Mouse (Mus musculus): ENCODE results near the gene Smoc2.

DNA sequence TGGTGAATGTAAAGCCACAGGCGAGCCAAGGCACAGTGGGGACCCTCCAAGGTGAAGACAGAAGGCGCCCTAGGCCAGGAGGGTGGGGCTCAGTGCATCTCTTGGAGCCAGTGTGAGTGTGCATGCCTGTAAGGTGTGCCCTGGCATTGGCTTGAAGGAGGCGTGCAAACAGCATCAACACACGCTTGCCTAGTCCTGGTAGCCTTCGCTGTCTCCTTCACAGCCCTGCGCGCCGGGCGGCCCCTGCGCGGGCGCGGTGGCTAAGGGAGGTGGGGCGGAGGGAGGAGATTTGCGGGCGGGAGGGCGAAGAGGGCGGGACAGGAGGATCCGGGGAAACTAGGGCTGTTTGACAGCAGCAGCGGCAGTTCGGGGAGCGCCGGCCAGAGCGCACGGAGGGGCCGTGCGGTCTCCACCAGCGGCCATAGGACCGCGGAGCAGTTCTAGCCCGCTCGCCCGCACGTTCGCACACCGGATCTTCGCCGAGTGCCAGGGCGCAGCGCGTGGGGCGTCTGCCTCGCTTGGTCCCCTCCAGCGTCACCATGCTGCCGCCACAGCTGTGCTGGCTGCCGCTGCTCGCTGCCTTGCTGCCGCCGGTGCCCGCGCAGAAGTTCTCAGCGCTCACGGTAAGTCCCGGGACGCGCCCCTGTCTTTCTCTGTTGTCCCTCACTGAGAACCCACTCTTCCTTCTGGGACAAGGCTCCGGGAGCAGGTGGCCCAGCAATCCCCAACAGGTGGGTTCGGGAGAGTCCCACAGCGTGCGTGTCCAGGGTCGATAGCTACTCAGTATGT, at the start of gene Smoc2:
- TF ChIP-seq POLR2A (IDR thresholded peaks at IDR 0.05; ENCODE audit: insufficient read depth, low read depth, low read length): peak; percentile 75
- TF ChIP-seq EP300 (IDR thresholded peaks at IDR 0.05; ENCODE audit: insufficient read depth, low read depth, low read length): no peak
- no peak for TF ChIP-seq CTCF (IDR thresholded peaks at IDR 0.05)
